Mouse (Mus musculus) lung, adult 2 months (tissue): ENCODE measurements around the gene Stpg1.

Experiments used
- CTCF ChIP-seq: fragments of 200-500 bp; IDR thresholded peaks from 2 replicates; pipeline ENCODE4 v1.5.1; 2011; ENCODE audit warnings: mild to moderate bottlenecking, low read length, control low read depth; ENCODE audit not compliant: insufficient read depth
- POLR2A ChIP-seq: fragments of 200-500 bp; IDR thresholded peaks from 2 replicates; pipeline ENCODE4 v1.6.1; 2011; ENCODE audit warnings: low read depth, mild to moderate bottlenecking, control low read depth, low read length, borderline replicate concordance; ENCODE audit errors: extremely low read depth

GRCm38 (mm10) chr4:135547551-135547950 is 53.0 kb downstream of the Stpg1 start:
- TF ChIP-seq POLR2A (no peak), CTCF (no peak)
